Mouse (Mus musculus): ENCODE results near the gene Yaf2.

DNA sequence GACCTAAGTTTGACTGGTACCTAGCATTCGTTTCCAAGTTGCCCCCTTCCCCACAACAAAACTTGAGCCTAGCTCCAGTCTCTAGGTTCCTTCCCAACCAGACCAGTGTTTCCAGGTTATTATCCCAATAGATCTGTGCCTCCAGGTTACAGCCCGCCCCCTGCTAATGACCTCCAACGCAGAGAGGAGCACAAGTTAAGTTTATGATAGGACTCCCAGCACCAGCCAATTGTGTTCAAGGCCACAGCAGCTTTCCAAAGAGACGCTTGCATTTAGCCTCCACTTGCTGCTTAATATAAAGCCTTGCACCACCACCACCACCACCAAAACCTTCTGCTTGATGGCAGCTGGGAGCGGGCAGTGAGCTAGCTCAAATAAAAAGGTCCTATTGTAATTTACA, 44.6 kb upstream of the Yaf2 start:
- TF ChIP-seq POLR2A (IDR thresholded peaks at IDR 0.05; ENCODE audit: control insufficient read depth, extremely low read depth, insufficient read depth, low read length, poor library complexity) (no peak), CTCF (IDR thresholded peaks at IDR 0.05; ENCODE audit: borderline replicate concordance, control insufficient read depth, extremely low read depth, insufficient read depth, low read length, poor library complexity) (no peak)
